Mouse (Mus musculus) heart, embryonic 14.5 days (tissue): ENCODE measurements around the gene Rps12-ps3. TPM values are rescaled to one million over a fixed set of nuclear protein-coding genes. Genes with fewer than 3 reads are reported as not detected.

ENCODE experiments used
- ATAC-seq: fragments of 200-750 bp; cut with Nextera tagmentation; 2 replicates; pipeline ENCODE4 v1.8.0; 2017; ENCODE audit warnings: low read depth, moderate TSS enrichment; ENCODE audit not compliant: insufficient number of reproducible peaks, insufficient read depth, low FRiP score
- H3K27ac ChIP-seq, 2 experiments: fragments of 200-500 bp in 1 of 2; fragments of 300-500 bp in 1 of 2; sonication (generic) in 1 of 2; replicated peaks in 1 of 2; 2 replicates each; pipeline ENCODE4 v1.5.1; 2012 to 2014; ENCODE audit warnings: low read depth in 2 of 2, low read length in 2 of 2, control low read depth in 1 of 2, mild to moderate bottlenecking in 1 of 2, mixed read lengths in 1 of 2; ENCODE audit not compliant: control insufficient read depth in 1 of 2, insufficient read depth in 1 of 2
- H3K27me3 ChIP-seq: fragments of 300-500 bp; sonication (generic); 2 replicates; pipeline ENCODE4 v1.6.1; 2014; ENCODE audit warnings: mild to moderate bottlenecking, low read length, control low read depth; ENCODE audit not compliant: control insufficient read depth, insufficient read depth
- H3K36me3 ChIP-seq: fragments of 300-500 bp; sonication (generic); 2 replicates; pipeline ENCODE4 v1.6.1; 2014; ENCODE audit warnings: mild to moderate bottlenecking, control low read depth, low read length, mixed read lengths; ENCODE audit not compliant: control insufficient read depth, insufficient read depth
- H3K4me1 ChIP-seq, 2 experiments: fragments of 200-500 bp in 1 of 2; fragments of 300-500 bp in 1 of 2; sonication (generic) in 1 of 2; 2 replicates each; pipeline ENCODE4 v1.6.1; 2012 to 2014; ENCODE audit warnings: low read length in 2 of 2, control low read depth in 1 of 2, mixed read lengths in 1 of 2; ENCODE audit not compliant: control insufficient read depth in 2 of 2, insufficient read depth in 2 of 2
- H3K4me2 ChIP-seq: fragments of 300-500 bp; sonication (generic); 2 replicates; pipeline ENCODE4 v1.6.1; 2014; ENCODE audit warnings: mild to moderate bottlenecking, low read length
- H3K4me3 ChIP-seq, 2 experiments: fragments of 200-500 bp in 1 of 2; fragments of 300-500 bp in 1 of 2; sonication (generic) in 1 of 2; 2 replicates each; pipeline ENCODE4 v1.5.1; 2012 to 2014; ENCODE audit warnings: low read length in 2 of 2, mild to moderate bottlenecking in 2 of 2, control low read depth in 1 of 2, low read depth in 1 of 2, moderate library complexity in 1 of 2; ENCODE audit not compliant: control insufficient read depth in 1 of 2, insufficient read depth in 1 of 2
- H3K9ac ChIP-seq: fragments of 300-500 bp; sonication (generic); 2 replicates; pipeline ENCODE4 v1.6.1; 2014; ENCODE audit warnings: mild to moderate bottlenecking, low read length
- H3K9me3 ChIP-seq: fragments of 300-500 bp; sonication (generic); 2 replicates; pipeline ENCODE4 v1.6.1; 2016; ENCODE audit warnings: low read length, control low read depth; ENCODE audit not compliant: control insufficient read depth
- WGBS: fragments of 180-500 bp; shearing (Covaris S2); extraction: QIAGEN DNeasy Blood & Tissue Kit; methylation state at CpG from one replicate; pipeline ENCODE4 v1.1.7; 2014; 5-methylcytosine and 5-hydroxymethylcytosine counted together
- polyA plus RNA-seq: library from polyadenylated mRNA; unstranded; fragments of >200 nt; fragmentation: Nextera tagmentation; extraction: Ambion mirVana; gene quantifications from 2 replicates; pipeline ENCODE4 v1.2.1, GENCODE M21; 2014

The Rps12-ps3 gene
- polyA plus RNA-seq, 1 experiment from 2014 or later: 25.4 TPM

DNA sequence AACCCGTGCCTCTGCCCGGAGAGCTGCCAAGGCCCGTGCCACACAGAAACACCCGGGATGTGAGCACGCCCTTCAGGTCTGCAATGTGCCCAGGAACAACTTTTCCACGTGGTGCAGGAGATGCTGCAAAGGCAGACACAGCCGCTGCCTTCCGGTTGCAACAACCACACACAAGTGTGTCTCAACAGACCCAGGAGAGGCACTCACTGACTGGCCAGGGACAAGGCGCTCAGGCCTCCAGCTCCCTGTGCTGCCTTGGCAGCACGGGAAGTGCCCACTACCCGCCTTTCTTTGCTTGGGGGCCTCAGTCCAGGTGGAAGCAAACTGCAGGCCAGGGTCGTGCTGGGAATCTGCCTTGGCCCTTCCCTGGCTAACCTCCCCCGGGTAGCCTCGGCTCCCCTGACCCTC is 22.2 kb downstream of the Rps12-ps3 start:
- peak overlapping the region; percentile 99 for H3K4me2 ChIP-seq
- H3K27me3 ChIP-seq: no peaks in the 10 kb centered on the region
- ATAC-seq: no peak
- no peaks in the 10 kb centered on the region for H3K9me3 ChIP-seq
- peak overlapping the region in 1 of 2 experiments; percentile 92; a peak in 1 of 4 replicates for H3K27ac ChIP-seq
- H3K4me1 ChIP-seq: peaks cover 4 to 40% of the 10 kb centered on the region in 2 experiments; a peak in 3 of 4 replicates
- H3K36me3 ChIP-seq: no peaks in the 10 kb centered on the region
- under 1% methylated on average over 14 of the region's 14 CpGs for WGBS
- H3K4me3 ChIP-seq: peak overlapping the region; percentile 61 to 93
- peak overlapping the region; percentile 95 for H3K9ac ChIP-seq

DNA sequence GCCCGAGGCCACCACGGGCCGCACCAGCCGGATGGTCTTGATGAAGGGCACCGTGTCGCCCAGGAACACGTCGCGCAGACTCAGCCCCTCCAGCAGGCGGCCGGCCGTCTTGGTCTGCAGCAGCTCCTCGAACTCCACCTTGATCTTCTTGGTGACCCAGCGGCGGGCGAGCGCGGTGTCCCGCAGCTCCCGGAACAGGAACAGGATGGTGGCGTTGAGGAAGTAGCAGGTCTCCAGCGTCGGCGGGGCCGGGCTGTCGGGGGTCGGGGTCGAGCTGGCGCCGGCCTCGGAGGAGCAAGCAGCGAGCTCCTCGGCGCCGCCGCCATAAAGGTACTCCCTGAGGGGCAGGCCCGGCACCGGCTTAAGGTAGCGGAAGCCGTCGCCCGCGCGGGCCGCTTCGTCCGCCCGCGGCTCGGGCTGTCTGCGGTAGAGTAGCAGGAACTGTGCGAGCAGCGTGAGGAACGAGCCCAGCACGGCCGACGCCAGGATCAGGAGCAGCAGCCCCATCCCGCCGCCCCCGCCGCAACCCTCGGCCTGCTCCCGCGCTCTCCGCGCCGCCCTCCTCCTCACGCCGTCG is 23.1 kb downstream of the Rps12-ps3 start:
- H3K9ac ChIP-seq: peak overlapping the region; percentile 95
- WGBS: under 1% methylated on average over 42 of the region's 70 CpGs
- peak overlapping the region; percentile 74 to 92 for H3K27ac ChIP-seq
- H3K4me2 ChIP-seq: peak overlapping the region; percentile 99
- peak overlapping the region; percentile 61 to 93 for H3K4me3 ChIP-seq
- no peaks in the 10 kb centered on the region for H3K9me3 ChIP-seq
- H3K27me3 ChIP-seq: 0 out of 2 replicates have a peak, but pooled peaks cover under 1% of the 10 kb centered on the region
- no peaks in the 10 kb centered on the region for H3K36me3 ChIP-seq
- H3K4me1 ChIP-seq: peaks cover 4 to 40% of the 10 kb centered on the region in 2 experiments; a peak in 3 of 4 replicates
- peak; percentile 34 for ATAC-seq

DNA sequence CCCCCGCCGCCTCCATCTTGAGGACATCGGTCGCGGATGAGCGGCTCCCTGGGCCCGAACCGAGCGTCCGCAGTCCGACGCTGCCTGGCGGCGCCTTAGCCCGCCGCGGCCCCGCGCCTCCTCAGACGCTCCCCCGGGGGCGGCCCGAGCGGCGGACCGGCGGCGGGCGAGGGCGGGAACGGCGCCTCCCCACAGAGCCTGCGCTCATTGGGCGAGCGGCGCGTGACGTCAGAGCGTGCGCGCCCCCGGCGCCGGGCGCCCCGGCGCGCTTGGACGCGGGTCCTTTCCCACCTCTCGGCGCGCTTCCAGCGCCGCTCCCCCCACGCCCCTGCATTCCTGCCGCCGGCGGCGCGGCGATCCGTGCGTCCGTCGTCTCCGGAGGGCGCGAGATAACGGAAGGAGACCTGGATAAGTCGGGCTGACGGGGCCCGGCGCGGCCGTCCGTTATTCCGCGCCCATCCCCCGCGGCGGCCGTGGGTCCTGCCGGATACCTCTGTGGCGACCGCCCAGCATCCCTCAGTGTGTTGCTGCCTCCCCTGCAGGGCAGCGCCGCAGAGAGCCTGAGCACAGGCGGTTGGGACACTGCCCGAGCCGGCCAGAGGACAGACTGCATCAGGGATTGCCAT is 23.7 kb downstream of the Rps12-ps3 start, which contains the start of gene Pdzd8:
Gene Pdzd8 (minus strand): TSS at position 123 of the 626 bp plus-strand sequence.
- no peaks in the 10 kb centered on the region for H3K9me3 ChIP-seq
- H3K36me3 ChIP-seq: no peaks in the 10 kb centered on the region
- peak within 1 kb of the TSS; percentile 99 for H3K4me2 ChIP-seq
- peak; percentile 96 for ATAC-seq
- peaks cover 6% of the 10 kb centered on the region; the same call in 1 of the 2 replicates for H3K27me3 ChIP-seq
- H3K9ac ChIP-seq: peak within 1 kb of the TSS; percentile 95
- peaks cover 4 to 38% of the 10 kb centered on the region in 2 experiments; a peak in 3 of 4 replicates for H3K4me1 ChIP-seq
- peak within 1 kb of the TSS; percentile 61 to 93 for H3K4me3 ChIP-seq
- peak within 1 kb of the TSS; percentile 74 to 92 for H3K27ac ChIP-seq
- WGBS: 1% methylated on average over 86 of the region's 91 CpGs

DNA sequence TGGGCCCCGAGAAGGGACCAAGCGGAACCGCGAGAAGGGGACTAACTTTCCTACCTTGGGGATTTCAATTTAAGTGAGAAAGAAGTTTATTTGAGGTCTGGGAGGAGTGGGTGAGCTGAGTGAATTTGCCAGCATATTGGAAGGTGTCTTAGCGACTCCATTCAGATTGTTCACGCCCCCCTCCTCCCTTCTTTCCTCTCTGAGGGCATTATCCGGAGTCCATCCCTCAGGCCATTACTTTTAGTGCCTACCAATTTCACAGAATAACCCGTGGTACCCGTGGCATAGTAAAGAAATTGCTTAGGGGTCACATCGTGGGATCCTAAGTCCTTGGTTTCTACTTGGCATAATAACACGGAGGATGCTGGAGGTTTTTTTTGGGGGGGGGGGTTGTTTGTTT is 24.2 kb downstream of the Rps12-ps3 start:
- H3K4me2 ChIP-seq: peak overlapping the region; percentile 99
- H3K4me1 ChIP-seq: peaks cover 4 to 33% of the 10 kb centered on the region in 2 experiments; a peak in 3 of 4 replicates
- peak overlapping the region; percentile 61 to 93 for H3K4me3 ChIP-seq
- H3K27me3 ChIP-seq: peaks cover 11% of the 10 kb centered on the region; the same call in 1 of the 2 replicates
- 3% methylated on average over 11 of the region's 11 CpGs for WGBS
- peak overlapping the region; percentile 58 to 92 for H3K27ac ChIP-seq
- no peaks in the 10 kb centered on the region for H3K36me3 ChIP-seq
- no peak for ATAC-seq
- H3K9ac ChIP-seq: peak overlapping the region; percentile 95
- no peaks in the 10 kb centered on the region for H3K9me3 ChIP-seq

DNA sequence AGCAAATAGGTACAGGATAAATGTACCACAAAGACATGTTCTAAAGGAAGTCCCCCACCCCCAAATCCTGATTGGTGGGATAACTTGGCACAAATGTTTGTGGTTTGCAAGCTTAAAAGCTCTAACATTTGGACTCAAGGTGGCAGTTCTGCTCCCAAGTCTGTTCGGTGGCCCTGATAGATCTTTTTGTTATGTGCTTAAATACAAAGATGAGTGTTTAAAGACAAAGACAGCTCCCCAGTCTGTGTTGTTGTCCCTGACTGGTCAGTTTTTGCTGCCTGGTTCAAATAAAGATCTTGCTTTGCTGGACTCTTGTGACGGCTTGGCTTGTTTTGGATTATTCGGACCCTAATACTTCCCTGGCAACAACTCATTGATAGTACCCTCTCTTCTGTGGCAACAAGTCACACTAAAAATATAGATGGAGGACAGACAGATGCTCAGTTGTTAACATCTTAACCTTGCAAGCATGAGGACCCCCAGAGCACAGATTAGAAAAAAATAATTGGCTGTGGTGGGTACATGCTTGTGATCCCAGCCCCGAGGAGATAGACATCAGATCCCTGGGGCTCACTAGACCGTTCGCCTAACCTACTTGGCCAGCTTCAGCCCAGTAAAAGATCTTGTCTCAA is 27.4 kb downstream of the Rps12-ps3 start:
- WGBS: 84% methylated on average over 6 of the region's 6 CpGs
- no peak overlapping the region for H3K27ac ChIP-seq
- no peak for ATAC-seq
- peaks cover 2 to 5% of the 10 kb centered on the region in 2 experiments; a peak in 3 of 4 replicates for H3K4me1 ChIP-seq
- H3K4me2 ChIP-seq: no peak overlapping the region
- no peak overlapping the region for H3K9ac ChIP-seq
- H3K4me3 ChIP-seq: no peak overlapping the region
- H3K36me3 ChIP-seq: no peaks in the 10 kb centered on the region
- H3K9me3 ChIP-seq: no peaks in the 10 kb centered on the region
- H3K27me3 ChIP-seq: peaks cover 30% of the 10 kb centered on the region; the same call in 1 of the 2 replicates

GRCm38 (mm10) chr19:59350273-59350903 is 28.3 kb downstream of the Rps12-ps3 start:
- peaks cover 30% of the 10 kb centered on the region; the same call in 1 of the 2 replicates for H3K27me3 ChIP-seq
- WGBS: 76% methylated on average over 7 of the region's 7 CpGs

More at GRCm38 (mm10) chr19:59350273-59350903, 28.3 kb downstream of the Rps12-ps3 start:
- peaks cover 4 to 11% of the 10 kb centered on the region in 2 experiments; a peak in 3 of 4 replicates for H3K4me1 ChIP-seq
- H3K27ac ChIP-seq: no peak overlapping the region
- H3K4me3 ChIP-seq: no peak overlapping the region
- ATAC-seq: no peak
- no peak overlapping the region for H3K9ac ChIP-seq
- no peaks in the 10 kb centered on the region for H3K36me3 ChIP-seq
- no peak overlapping the region for H3K4me2 ChIP-seq
- no peaks in the 10 kb centered on the region for H3K9me3 ChIP-seq
